Mouse (Mus musculus): ENCODE data around the gene 1700011L22Rik.

- TF ChIP-seq GATA1 (IDR thresholded peaks at IDR 0.05; ENCODE audit: borderline replicate concordance, low read length) = no peak
- TF ChIP-seq FLI1 (IDR thresholded peaks at IDR 0.05; ENCODE audit: low read length) = no peak
Observed at GRCm38 (mm10) chr8:79256076-79256705, 7.8 kb upstream of the 1700011L22Rik start.
